Comparison of ENCODE assay signal across 11 mouse cellular contexts in the genomic region with DNA sequence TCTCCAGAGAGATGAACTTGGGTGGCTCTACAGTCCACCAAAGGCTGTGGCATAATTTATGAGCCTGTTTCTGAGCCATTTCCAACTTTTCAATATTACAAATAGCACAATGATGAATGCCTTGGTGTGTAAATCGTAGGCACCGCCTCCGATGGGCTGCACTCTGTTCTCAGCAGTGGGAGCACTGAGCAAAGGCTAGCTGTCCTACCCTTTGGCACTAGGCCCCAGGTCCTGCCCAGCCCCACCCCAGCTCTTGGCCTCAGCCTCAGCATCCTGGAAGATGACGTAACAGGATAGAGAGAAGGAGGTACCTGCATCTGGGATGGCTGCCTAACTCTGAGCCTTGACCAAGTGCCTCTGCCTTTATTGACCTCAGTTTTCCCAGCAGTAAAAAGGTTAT.
DNase-seq lines count a peak whose midpoint lies in the region.
"Had no signal": no experiment of that assay in that cellular context is flagged by ENCODE, and none has a peak within 500 bp of the region (broad histone marks: within the 10 kb centered on the region; RNA-seq: fewer than 3 reads in every experiment).

No protein-coding gene starts in this region.

- peak; percentile 13 to 16 for DNase-seq in heart, postnatal 10 days
- DNase-seq in heart, postnatal 36 days: no peak
- peak; percentile 12 to 60 for DNase-seq in urinary bladder, postnatal 36 days (ENCODE audit: low spot score in 2 of 2)
- DNase-seq in urinary bladder, postnatal 4 days (ENCODE audit: low spot score in 2 of 2): no peak
- peak; percentile 18 to 50 for DNase-seq in adrenal gland, postnatal 36 days
- DNase-seq in layer of hippocampus, adult 11-12 months (ENCODE audit: low spot score): no peak
- no peak for DNase-seq in thymus, postnatal 14 days
- DNase-seq: cerebellum, adult 11 months; cerebellum, postnatal 25 days; embryo, embryonic 11 days; midbrain, embryonic 14.5 days had no signal

- intact Hi-C loops in heart, postnatal 10 days (cut with DNase I): no loop called here
- intact Hi-C loops in heart, postnatal 36 days (cut with DNase I): loop anchor here (2.0 kb wide), 1 partner anchor 189 kb away; no protein-coding TSS in a partner anchor

Comparison
In these comparisons a context has a peak if more than half of its experiments do, and no peak if none do; other contexts are left out.
1. DNase-seq: peak in heart, postnatal 10 days (2 of 2), urinary bladder, postnatal 36 days (2 of 2) and adrenal gland, postnatal 36 days (2 of 2); none in heart, postnatal 36 days (0 of 2), urinary bladder, postnatal 4 days (0 of 2), layer of hippocampus, adult 11-12 months (single experiment) and thymus, postnatal 14 days (single experiment).